Mouse (Mus musculus) left cerebral cortex, postnatal 36 days (tissue): ENCODE measurements at regions not wholly inside any gene's neighbourhood (a gene's known extent, or its start where the extent isn't known, plus 50 kb on each side); places are given as distances from the start of the nearest gene placed in this dataset.

Source experiments
- DNase-seq, 2 experiments: peaks; one replicate each; pipeline ENCODE4 v3.0.0; 2021 to 2022; ENCODE audit warnings: low spot score in 2 of 2, mixed read lengths in 1 of 2
- intact Hi-C: fragments of 180-260 bp; cut with DNase I; formaldehyde crosslinking; loops from one replicate; pipeline ENCODE4 v1.15.1; 2025

DNA sequence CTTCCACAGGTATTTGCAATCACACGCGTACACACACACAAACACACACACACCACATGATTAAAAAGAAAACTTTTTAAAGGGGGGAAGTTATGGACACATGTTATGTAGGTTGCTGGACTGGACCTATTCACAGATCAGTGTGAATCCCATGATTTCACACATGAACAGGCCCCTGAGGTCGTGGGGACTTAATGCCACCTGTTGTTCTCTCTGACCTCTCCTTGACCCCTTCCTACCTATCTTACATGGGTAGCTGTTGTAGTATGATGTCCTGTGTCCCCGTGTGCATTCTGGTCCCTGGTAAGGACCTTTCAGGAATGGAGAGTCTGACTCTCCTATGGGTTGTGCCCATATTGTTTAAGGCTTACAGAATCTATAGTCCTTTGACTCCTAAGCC, 155.6 kb downstream of the Zfp36l1 start:
- intact Hi-C loops = no loop called here
- DNase-seq = no peak

DNA sequence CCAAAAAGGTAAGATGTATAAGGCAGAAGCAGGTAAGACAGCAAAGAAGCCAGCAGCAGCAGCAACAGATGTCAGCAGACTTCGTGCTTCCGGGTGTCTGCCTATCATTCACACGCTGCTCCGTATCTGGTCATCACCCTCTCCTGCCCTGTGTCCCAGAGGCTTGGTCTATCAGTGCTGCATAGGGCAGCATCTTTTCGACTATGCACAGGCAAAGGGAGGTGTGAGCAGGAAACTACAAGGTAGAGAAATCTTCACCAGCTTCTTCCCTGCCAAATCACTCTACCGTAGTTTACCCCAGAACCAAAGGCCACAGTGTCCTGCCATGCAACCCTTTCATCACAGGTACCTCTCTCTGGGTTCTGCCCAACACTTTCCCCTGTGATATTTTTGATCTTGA, 156.5 kb downstream of the Zfp36l1 start:
- intact Hi-C loops = no loop called here

DNA sequence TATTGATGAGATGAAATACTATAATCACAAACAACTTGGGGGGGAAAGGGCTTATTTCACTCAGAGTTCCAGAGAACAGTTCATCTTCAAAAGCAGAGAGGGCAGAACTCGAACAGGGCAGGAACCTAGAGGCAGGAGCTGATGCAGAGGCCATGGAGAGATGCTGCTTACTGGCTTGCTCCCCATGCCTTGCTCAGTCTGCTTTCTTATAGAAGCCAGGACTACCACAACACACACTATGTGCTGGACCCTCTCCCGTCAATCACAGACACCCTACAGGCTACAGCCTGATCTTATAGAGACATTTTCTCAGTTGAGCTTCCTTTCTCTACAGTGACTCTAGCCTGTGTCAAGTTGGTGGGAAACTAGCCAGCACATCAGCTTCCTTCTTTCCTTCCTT, 157.3 kb downstream of the Zfp36l1 start:
- intact Hi-C loops = no loop called here
- no peak for DNase-seq

More for the DNA sequence above, 156.5 kb downstream of the Zfp36l1 start:
- no peak for DNase-seq

DNA sequence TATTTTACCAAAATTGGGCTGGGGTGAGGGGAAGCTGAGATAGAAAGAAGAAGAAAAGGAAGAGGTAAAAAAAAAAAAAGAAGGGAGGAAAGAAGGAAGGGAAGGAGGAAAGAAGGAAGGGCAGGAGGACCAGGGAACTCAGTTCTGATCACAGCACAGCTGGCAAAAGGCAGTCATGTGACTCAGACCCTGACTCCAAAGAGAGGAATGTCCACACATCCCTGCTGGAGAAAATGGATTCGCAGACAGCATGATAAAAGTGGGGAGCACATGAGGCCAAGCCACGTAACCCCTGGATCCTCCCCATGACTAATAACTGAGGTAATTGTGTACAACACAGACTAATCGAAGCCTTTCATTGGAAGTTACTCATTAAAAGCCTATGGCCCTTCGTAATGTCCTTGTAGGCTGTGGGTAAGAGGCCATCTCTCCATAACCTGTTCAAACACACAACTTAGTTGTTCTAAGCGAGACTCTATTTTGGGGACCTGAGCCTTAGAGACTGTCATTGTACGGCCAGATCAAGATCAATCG, 162.2 kb downstream of the Zfp36l1 start:
- DNase-seq = no peak
- intact Hi-C loops = no loop called here

DNA sequence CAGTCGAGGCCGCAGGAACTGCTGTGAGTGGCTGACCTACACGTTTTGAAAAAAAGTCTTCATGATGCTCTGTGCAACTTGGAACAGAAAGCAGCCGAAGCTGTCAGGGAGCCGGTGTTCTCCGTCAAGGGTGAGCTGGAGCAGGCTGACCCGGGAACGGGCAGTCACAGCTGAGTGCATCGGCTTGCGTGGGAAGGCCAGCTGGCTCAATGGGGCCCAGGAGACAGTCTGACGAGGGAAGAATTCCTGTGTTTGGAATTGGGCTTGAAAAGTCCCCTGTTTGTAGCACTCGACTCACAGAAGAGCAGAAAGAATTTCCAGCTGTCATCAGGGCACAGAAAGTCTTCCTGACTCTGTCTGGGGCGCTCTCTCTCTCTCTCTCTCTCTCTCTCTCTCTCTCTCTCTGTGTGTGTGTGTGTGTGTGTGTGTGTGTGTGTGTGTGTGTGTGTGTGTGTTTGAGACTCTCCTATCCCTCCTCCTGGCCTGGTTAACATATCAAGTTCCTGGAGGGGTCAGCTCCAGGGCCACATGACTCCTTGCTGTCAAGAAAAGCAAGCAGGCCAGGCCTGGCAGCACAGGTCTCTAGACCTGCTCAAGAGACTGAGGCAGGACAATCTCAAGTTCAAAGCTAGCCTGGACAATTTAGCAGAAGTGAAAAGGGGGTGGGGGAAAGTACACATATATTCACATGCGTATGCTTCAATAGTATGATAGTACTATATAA, 163.6 kb downstream of the Zfp36l1 start:
- no peak for DNase-seq
- intact Hi-C loops = no loop called here

DNA sequence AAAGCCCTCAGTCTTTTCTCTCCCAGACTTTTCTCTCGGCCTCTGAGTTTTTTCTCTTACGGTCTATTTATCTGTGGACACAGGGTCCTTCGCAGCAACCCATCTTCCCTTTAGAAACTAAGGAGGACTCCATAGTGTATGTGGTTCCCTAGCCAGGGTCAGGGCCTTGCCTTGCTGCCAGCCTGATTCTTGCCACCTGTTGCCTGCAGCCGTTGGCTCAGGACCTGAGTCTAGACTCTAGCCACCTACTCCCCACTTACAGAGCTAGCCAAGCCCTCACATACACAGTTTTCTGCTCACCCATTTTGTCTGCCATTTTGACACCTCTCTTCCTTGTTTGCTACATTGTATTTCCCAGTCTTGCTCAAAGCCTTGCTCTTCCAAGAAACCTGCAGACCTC, 165.2 kb downstream of the Zfp36l1 start:
- intact Hi-C loops = no loop called here

DNA sequence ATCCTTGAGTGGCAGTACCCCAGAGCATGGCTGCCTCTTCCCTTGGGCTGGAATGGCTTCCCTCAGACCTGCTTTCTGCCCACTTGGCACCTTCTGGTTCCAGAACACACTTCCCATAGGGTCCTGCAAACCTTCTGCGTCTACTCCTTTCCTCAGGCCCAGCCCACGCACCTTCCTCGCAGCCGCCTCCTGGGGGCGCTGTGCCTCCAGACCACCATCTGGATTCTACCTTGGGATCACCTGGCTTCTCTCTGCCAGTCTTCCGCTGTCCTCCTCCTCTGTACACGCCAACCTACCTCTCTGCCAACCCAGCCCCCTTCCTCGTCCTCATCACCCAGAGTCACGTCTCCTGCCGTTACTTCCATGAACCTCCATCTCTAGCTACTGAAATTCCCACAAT, 166.0 kb downstream of the Zfp36l1 start:
- no peak for DNase-seq
- intact Hi-C loops = no loop called here

More for the DNA sequence above, 165.2 kb downstream of the Zfp36l1 start:
- DNase-seq = no peak

DNA sequence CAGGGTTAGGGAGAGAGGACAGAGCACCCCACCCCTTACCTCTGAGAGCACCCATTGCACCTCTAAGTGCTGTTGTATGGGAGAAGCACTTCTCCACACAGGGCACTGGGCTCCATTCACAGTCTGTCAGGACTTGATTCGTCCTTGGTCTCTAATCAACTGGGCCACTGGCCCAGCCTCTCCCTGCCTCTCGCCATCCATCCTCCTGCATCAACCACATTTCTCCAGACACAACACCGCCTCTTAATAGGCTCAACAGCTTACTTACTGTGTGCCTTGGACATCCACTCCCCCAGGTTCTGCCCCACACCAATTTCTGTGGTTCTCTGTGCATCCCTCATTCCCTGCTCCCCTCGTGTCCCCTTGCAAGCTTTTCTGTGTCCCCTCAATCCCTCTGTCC, 166.9 kb downstream of the Zfp36l1 start:
- intact Hi-C loops = no loop called here
- DNase-seq = no peak

DNA sequence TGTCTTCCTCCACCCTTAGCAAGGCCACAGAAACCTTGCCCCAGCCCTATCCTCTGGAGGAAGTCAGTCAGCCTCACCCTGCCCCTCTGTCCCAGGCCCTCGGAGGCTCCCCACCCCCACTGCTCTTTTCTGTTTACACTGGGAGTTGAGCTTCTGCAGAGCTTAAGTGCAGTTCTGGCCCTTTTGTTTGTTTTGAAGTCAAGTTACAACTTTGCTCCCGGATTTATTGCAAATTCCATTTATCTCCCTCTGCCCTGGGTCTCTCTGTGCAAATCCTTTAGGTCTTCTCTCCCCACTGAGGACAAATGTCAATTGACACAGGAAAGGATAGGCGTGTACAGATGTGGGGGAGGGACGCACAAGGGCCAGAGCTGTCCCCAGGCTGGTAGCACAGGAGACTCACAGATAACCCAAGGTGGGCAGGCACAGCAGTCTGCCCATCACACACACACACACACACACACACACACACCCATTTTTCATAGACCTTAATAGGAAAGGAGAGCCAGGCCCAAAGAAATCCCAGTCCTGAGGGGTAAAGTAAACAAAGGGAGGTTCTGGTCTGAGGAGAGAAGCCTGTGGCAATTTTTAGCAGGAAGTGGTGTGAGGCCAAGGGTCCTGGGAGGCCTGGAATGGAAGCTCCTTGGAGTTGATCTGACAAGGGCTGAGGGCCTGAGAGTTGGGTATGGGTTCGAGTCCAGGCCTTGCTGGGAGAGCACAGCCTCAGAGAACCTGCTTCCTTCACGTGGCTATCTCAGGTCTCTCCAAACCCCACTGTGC, 167.9 kb downstream of the Zfp36l1 start:
- intact Hi-C loops = no loop called here
- no peak for DNase-seq

DNA sequence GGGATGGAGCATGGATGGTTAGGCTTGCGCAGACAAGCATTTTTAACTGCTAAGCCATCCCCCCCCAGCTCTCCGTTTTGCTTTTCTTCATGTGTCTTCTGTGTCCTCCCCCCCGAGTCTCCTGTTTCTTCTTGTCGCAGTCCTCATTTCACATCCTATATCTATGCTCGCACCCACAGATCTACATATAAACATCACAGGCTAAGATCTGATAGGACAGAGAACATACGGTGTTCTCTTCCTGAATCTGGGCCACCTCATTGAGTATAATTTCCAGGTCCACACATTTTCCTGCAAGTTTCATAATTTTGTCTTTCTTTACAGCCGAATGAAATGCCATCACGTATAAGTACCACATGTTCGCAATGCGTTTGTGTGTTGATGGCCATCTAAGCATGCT, 168.7 kb downstream of the Zfp36l1 start:
- intact Hi-C loops = no loop called here
- no peak for DNase-seq

DNA sequence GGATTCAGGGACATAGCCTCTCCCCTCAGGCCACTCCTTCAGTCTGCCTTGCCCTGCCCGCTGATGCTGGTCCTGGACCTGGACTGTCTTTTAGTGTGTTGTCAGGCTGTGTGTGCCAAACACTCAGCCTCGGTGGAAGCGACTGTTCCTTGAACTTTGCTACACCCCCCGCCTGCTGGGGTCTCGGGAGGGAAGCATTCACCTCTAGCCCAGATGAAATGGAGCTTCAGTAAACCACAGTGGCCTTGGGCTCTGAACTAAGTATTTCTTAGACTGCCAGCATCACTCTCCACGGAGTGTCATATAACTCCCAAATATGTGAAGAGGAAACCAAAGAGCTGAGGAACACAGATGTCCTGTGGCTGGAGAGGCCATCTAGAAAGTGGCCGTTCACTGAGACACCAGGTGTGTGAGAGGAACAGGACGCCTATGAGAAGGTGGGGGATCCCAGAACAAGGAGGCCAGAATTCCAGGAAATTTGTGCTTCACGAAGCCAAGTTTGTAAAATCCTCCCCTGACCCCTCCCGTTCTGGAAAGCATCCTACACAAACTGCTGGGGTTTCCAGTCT, 170.2 kb downstream of the Zfp36l1 start:
- intact Hi-C loops = no loop called here

DNA sequence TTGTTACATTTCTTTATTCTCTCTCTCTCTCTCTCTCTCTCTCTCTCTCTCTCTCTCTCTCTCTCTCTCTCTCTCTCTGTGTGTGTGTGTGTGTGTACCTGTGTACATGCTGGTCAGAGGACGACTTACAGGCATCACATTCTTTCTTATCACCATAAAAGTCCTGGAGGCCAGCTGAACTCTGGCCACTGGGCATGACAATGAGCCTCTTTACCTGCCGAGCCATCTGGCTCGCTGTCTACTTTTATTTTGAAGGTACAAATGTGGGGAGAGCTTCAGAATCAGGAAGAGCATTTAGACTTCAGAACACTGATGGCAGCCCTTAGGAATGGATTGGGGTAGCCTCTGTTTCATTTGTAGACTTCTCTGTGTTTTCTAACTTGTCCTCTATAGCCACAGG, 171.0 kb downstream of the Zfp36l1 start:
- DNase-seq = no peak
- intact Hi-C loops = no loop called here

More for the DNA sequence above, 170.2 kb downstream of the Zfp36l1 start:
- no peak for DNase-seq

DNA sequence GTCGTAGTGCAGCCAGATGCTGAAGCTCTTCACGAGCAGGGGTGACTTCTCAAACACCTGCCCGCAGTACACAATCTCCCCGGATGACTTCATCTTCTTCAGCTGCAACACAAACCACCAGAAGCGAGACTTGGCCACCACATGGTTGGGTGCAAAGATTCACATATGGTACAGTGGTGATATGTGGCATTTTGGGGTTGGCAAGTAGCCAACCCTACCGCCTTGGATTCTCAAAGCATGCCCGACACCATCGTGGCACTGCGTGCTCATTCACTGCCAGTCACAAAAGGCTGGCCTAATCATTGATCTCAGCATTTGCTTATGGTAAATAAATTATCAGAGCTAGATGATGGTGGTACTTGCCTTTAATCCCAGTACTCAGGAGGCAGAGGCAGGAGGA, 173.4 kb downstream of the Zfp36l1 start:
- no peak for DNase-seq
- intact Hi-C loops = no loop called here

DNA sequence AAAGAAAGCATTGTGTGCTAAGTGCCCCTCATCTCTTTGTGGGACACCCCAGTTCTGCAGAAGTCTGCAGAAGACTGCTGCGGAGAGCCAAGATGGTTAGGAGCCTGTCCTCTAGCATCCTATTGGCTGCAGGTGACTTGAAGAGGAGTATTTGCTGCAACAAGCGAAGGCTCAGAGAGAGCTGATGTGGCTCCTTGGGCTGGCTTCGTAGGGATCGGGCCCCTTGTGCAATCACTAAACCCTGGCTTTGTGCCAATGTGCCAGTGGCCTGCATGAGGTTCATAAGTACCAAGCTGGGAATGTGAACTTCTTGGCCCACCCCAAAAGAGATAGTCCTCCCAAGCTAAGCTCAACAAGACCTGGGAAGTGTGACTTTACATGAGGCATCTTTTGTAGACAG, 174.9 kb downstream of the Zfp36l1 start:
- intact Hi-C loops = no loop called here
- no peak for DNase-seq

DNA sequence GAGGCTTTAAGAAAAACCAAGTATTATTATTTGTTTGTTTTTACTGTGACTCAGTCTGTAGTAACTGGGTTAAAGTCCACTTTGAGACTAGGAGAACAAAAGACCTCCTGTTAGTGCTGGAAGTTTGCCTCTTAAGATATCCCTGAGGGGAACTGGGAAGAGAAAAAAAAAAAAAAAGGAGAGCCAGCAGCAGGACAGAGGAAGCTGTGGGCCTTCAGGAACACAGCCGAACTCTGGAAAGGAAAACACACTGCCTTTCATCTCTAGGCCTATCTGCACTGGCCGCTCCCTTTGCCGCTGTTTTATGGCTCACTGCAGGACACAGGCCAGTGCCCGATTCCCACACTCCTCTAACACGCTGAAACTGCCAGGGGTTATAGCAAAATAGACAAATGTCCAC, 176.1 kb downstream of the Zfp36l1 start:
- no peak for DNase-seq
- intact Hi-C loops = no loop called here

DNA sequence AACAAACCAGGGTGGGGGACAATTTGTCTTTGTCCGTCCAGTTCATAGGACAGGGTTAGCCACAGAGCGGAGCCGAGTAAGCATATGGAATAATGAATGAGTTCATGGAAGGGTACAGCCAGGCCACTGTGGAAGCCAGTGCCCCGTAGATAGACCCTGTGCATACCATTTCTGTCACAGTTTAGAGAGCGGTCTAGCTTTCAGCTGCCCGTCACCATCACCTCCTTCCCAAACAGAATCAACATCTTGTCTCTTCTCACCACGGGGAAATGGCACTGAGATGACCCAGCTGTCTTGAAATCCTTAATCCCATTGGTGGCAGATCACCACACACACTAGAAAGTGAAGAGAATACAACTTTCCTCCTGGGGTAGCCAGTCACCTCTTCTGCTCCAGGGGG, 178.7 kb downstream of the Zfp36l1 start:
- DNase-seq = no peak

DNA sequence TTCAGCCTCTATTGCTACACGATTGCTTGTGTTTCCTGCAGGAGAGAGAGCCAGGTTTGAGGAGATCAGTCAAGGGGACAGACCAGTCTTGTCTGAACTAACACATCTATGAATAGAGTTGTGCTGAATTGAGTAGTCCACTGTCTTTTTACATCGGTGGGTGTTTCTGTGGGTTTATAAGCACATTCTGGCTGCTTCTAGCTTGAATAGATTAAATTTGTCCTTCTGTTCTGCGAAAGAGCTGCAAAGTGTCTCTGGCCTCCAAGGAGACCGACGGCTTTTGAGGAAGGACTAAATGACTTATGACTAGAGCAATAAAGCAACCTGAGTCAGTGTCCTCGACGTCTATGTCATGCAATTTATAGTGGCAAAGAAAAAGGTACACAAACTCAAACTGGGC, 179.9 kb downstream of the Zfp36l1 start:
- intact Hi-C loops = no loop called here
- DNase-seq = no peak

More for the DNA sequence above, 178.7 kb downstream of the Zfp36l1 start:
- intact Hi-C loops = no loop called here

DNA sequence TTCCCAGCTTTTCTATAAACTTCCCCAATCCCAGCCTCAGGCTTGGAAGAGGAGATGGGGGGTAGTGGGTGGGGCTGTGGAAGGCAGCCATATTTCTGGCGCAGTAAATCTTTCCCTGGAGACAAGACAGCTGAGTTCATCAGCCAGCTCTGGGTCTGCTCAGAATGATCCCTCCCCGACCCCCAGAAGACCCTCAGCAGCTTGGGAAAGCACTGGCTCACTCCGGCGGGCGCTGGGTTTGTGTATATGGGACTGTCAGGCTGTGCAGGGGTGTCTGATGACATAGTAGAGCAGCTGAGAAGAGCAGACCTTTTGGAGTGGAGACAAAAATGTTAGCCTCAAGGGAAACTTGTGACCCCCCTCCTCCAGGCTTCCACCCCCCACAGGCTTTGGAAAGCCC, 181.4 kb downstream of the Zfp36l1 start:
- no peak for DNase-seq

DNA sequence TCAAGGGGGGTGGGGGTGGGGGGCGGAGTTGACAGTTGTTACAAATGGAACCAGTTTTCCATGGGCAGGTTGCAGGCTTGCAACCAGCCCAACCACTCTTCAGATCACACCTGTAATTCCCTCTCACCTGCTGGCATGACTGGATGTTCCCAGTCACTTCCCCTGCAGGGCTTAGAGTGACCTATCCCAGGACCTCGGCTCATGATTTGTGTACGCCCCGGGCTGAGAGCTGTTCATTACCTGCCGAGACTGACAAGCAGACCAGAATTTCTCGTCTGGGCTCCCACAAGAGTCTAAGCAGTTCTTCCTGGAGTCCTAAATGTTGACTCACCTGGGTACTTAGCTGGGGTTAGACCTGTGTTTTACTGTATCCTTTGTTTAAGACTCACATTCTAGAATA, 183.0 kb downstream of the Zfp36l1 start:
- no peak for DNase-seq
- intact Hi-C loops = loop anchor here (5.0 kb wide), 2 partner anchors 37 to 182 kb away; partner anchors contain the start of gene Zfp36l1

More for the DNA sequence above, 181.4 kb downstream of the Zfp36l1 start:
- intact Hi-C loops = no loop called here

DNA sequence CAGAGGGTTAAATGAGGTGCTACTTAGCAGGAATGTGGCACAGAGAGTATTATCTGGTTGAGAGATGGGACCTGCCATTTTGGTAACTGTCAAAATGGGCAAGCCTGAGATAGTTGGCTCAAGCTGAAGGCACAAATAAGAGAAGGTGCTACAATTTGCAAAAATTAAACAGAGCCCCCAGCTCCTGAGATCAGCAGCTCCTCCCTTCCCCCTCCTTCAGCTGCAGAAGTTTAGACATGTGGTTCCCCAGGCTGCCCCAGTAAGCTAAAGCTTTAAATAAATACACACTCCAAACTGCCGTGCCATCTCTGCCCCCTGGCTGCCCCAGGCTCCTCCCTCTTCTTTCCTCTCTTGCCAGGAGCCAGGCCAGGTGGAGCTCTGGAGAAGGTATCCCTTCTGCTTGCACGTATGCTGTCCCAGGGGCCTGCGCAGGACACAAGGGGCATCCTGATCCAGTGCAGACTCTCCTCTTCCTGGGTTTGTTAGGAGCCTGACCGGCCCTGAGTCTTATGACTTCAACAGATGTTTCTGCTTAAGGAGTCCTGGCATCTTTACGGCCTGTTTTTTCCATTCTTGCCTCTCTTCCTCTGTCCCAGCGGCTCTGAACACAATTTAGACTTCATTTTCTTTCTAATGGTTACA, 184.0 kb downstream of the Zfp36l1 start:
- DNase-seq = no peak
- intact Hi-C loops = loop anchor here (5.0 kb wide), 2 partner anchors 38 to 183 kb away; partner anchors contain the start of gene Zfp36l1
